26 mouse cellular contexts compared by ENCODE assay signal in genomic region chr6:119126991-119127390, GRCm38 (mm10). TPM values are rescaled to one million over a fixed set of nuclear protein-coding genes. Genes with fewer than 3 reads are reported as not detected.
DNase-seq lines count a peak whose midpoint lies in the region; ATAC-seq lines count a peak whose summit lies in the region.
"Had no signal": no experiment of that assay in that cellular context is flagged by ENCODE, and none has a peak within 500 bp of the region (broad histone marks: within the 10 kb centered on the region; RNA-seq: fewer than 3 reads in every experiment).

No protein-coding gene starts in this region.

- no peak for ATAC-seq in intestine, embryonic 14.5 days (replicated peaks; ENCODE audit: low FRiP score, low TSS enrichment, low read depth)
- ATAC-seq in intestine, embryonic 15.5 days, result no peak
- ATAC-seq: activated CD4-positive, CD25-positive, alpha-beta regulatory T cell, adult 4 months; CD4-positive, CD25-positive, alpha-beta regulatory T cell, adult 4 months; forebrain, embryonic 14.5 days; forebrain, embryonic 16.5 days; Patski had no signal

- intact Hi-C loops in heart, postnatal 25 days (cut with DNase I), result loop anchor here (5.0 kb wide), 2 partner anchors 220 to 305 kb away; no protein-coding TSS in a partner anchor

- no peaks in the 10 kb centered on the region for H3K27me3 ChIP-seq in intestine, embryonic 14.5 days (replicated peaks; ENCODE audit: control insufficient read depth, insufficient read depth, low read length)
- H3K27me3 ChIP-seq in intestine, embryonic 15.5 days (replicated peaks), result no peaks in the 10 kb centered on the region
- H3K27me3 ChIP-seq in limb, embryonic 10.5 days (ENCODE audit: low read depth, poor library complexity, severe bottlenecking), result no peaks in the 10 kb centered on the region
- H3K27me3 ChIP-seq: embryonic facial prominence, embryonic 13.5 days; embryonic facial prominence, embryonic 15.5 days; forebrain, embryonic 12.5 days; Patski had no signal

- 0 out of 2 replicates have a peak, but pooled peaks cover 3% of the 10 kb centered on the region for H3K9me3 ChIP-seq in intestine, embryonic 14.5 days (ENCODE audit: control insufficient read depth, low read length)
- H3K9me3 ChIP-seq in intestine, embryonic 15.5 days, result no peaks in the 10 kb centered on the region
- H3K9me3 ChIP-seq in limb, embryonic 10.5 days (replicated peaks), result no peaks in the 10 kb centered on the region
- H3K9me3 ChIP-seq: embryonic facial prominence, embryonic 15.5 days; forebrain, embryonic 10.5 days; forebrain, embryonic 12.5 days had no signal

- H3K27ac ChIP-seq in intestine, embryonic 14.5 days (ENCODE audit: low read depth), result no peak overlapping the region
- no peak overlapping the region for H3K27ac ChIP-seq in intestine, embryonic 15.5 days
- H3K27ac ChIP-seq in limb, embryonic 10.5 days, result no peak overlapping the region
- H3K27ac ChIP-seq: embryonic facial prominence, embryonic 13.5 days; embryonic facial prominence, embryonic 15.5 days; forebrain, embryonic 10.5 days; forebrain, embryonic 12.5 days had no signal

- H3K4me2 ChIP-seq in intestine, embryonic 14.5 days (ENCODE audit: low read length), result no peak overlapping the region
- no peak overlapping the region for H3K4me2 ChIP-seq in intestine, embryonic 15.5 days (replicated peaks)
- H3K4me2 ChIP-seq: embryonic facial prominence, embryonic 13.5 days; embryonic facial prominence, embryonic 15.5 days; forebrain, embryonic 12.5 days had no signal

- no peaks in the 10 kb centered on the region for H3K4me1 ChIP-seq in intestine, embryonic 14.5 days (replicated peaks; ENCODE audit: control insufficient read depth, insufficient read depth, low read length)
- no peaks in the 10 kb centered on the region for H3K4me1 ChIP-seq in intestine, embryonic 15.5 days (replicated peaks)
- H3K4me1 ChIP-seq in limb, embryonic 10.5 days, result peaks cover 8% of the 10 kb centered on the region; the same call in 1 of the 2 replicates
- H3K4me1 ChIP-seq: embryonic facial prominence, embryonic 15.5 days; forebrain, embryonic 10.5 days; forebrain, embryonic 12.5 days had no signal

- H3K4me3 ChIP-seq in intestine, embryonic 14.5 days (ENCODE audit: low read depth, low read length), result no peak overlapping the region
- H3K4me3 ChIP-seq in intestine, embryonic 15.5 days (replicated peaks), result no peak overlapping the region
- H3K4me3 ChIP-seq in limb, embryonic 10.5 days, result no peak overlapping the region
- H3K4me3 ChIP-seq: embryonic facial prominence, embryonic 13.5 days; embryonic facial prominence, embryonic 15.5 days; erythroblast, embryonic 14.5 days; forebrain, embryonic 10.5 days; forebrain, embryonic 12.5 days had no signal

- peak; percentile 59 for DNase-seq in heart, adult 11 months
- no peak for DNase-seq in heart, postnatal 25 days (ENCODE audit: low spot score)
- DNase-seq in intestine, embryonic 14.5 days (ENCODE audit: low spot score), result peak; percentile 25
- peak; percentile 9 for DNase-seq in limb, embryonic 10.5 days (ENCODE audit: low spot score)
- DNase-seq: adrenal gland, adult 8-10 months; adrenal gland, postnatal 14 days; adrenal gland, postnatal 36 days; B cell, adult 2 months; cerebellum, adult 11-12 months; cerebellum, adult 2 months; cerebellum, adult 9-10 months; cerebellum, postnatal 10 days; cerebellum, postnatal 36 days; embryo, embryonic 11 days had no signal

- no peak overlapping the region for H3K9ac ChIP-seq in intestine, embryonic 14.5 days (ENCODE audit: low read length)
- H3K9ac ChIP-seq in intestine, embryonic 15.5 days, result no peak overlapping the region
- H3K9ac ChIP-seq: embryonic facial prominence, embryonic 13.5 days; embryonic facial prominence, embryonic 15.5 days; forebrain, embryonic 12.5 days had no signal

- WGBS in intestine, embryonic 14.5 days, result 85% methylated on average over 3 of the region's 3 CpGs
- 93% methylated on average over 3 of the region's 3 CpGs for WGBS in intestine, embryonic 15.5 days
- WGBS in limb, embryonic 10.5 days, result 91% methylated on average over 3 of the region's 3 CpGs

- no peaks in the 10 kb centered on the region for H3K36me3 ChIP-seq in intestine, embryonic 14.5 days (ENCODE audit: control insufficient read depth, insufficient read depth, low read length)
- no peaks in the 10 kb centered on the region for H3K36me3 ChIP-seq in intestine, embryonic 15.5 days
- H3K36me3 ChIP-seq in limb, embryonic 10.5 days, result no peaks in the 10 kb centered on the region
- H3K36me3 ChIP-seq: embryonic facial prominence, embryonic 13.5 days; embryonic facial prominence, embryonic 15.5 days; forebrain, embryonic 10.5 days; forebrain, embryonic 12.5 days; G1E had no signal

RNA-seq across cellular contexts. Expression of gene Dcp1b, which starts 48.1 kb away (rescaled TPM):
- 1 to 10 TPM; 2.6 to 3.3 TPM for total RNA-seq in heart, postnatal 25 days (2021)
- polyA plus RNA-seq in intestine, embryonic 14.5 days (2014; fragmentation: Nextera tagmentation; extraction: Ambion mirVana), result 9.8 and 11.1 TPM in 2 replicates
- polyA plus RNA-seq in intestine, embryonic 15.5 days (2015; fragmentation: Nextera tagmentation; extraction: Ambion mirVana), result 6.1 and 6.7 TPM in 2 replicates
- polyA plus RNA-seq in limb, embryonic 10.5 days (2016; fragmentation: Nextera tagmentation; extraction: Ambion mirVana), result 5.7 and 8.9 TPM in 2 replicates
